Mouse (Mus musculus) cerebellum, adult 18-20 months (tissue): ENCODE data around the gene Olfr156.
"Not testable (repeated sequence)": the region's sequence is repeated elsewhere in the genome, so short reads cannot be mapped to it uniquely, and the experiment has no call there.

ENCODE experiments used
- DNase-seq, 2 experiments: peaks; one replicate each; pipeline ENCODE4 v3.0.0; 2021

Gene Olfr156

DNA sequence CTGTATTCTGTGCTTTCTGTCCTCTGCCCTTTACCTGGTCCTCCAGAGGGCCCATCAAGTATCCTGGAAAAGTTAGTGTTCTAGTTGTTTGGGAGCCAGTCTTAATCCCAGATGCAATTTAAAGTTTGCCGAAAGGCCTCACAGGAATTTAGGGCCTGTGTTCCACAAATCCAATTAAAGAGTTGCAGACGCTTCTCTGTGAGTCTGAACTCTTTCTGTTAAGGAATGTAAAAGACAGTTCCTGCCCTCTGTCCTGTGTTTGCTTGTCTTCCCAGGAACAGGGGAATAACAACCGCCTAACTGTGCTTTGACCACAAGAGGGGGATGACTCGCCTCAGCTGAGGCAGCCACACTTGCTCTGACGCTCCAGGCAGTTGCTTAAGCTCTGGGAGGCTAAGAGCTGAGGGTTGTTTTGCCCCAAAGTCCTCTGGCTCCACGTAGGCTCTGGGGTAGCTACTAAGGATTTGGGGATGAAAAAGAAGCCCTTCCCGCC is at the start of gene Olfr156:
TSS of gene Olfr156 (minus strand) at position 51 of the 493 bp plus-strand sequence.
- DNase-seq = no peak

DNA sequence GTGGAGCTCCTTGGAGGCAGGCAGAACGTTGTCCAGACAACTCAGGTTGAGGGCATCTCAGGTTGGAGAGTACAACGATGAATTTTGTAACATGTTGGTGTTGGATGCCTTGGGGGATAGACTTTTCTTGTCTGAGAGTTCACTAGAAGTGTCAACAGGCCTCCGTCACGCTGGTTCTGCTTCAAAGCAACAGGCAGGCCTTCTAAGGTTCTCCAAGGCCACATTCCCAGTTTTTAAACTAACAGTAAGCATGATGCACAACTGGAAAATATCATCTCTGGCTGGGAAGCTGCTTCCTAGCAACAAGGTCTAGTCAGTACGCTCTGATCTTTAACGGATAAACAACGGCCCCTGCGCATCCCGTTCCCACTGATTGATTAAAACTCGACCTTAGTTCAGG is 46.1 kb upstream of the Olfr156 start:
- DNase-seq = no peak

DNA sequence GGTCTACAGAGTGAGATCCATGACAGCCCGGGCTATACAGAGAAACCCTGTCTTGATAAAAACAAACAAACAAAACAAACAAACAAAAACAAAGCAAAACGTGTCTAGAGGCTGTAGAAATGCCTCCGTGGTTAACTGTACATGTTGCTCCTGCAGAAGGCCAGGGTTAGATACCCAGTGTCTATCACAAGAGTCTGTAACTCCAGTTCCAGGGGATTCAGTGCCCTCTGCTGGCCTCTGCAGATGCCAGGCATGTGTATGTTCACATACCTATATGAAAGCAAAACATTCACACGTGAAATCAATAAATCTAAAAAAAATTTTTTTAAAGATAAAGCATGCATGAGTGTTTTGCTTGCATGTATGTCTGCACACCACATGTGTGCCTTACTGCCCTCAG is 39.6 kb upstream of the Olfr156 start:
- no peak for DNase-seq

DNA sequence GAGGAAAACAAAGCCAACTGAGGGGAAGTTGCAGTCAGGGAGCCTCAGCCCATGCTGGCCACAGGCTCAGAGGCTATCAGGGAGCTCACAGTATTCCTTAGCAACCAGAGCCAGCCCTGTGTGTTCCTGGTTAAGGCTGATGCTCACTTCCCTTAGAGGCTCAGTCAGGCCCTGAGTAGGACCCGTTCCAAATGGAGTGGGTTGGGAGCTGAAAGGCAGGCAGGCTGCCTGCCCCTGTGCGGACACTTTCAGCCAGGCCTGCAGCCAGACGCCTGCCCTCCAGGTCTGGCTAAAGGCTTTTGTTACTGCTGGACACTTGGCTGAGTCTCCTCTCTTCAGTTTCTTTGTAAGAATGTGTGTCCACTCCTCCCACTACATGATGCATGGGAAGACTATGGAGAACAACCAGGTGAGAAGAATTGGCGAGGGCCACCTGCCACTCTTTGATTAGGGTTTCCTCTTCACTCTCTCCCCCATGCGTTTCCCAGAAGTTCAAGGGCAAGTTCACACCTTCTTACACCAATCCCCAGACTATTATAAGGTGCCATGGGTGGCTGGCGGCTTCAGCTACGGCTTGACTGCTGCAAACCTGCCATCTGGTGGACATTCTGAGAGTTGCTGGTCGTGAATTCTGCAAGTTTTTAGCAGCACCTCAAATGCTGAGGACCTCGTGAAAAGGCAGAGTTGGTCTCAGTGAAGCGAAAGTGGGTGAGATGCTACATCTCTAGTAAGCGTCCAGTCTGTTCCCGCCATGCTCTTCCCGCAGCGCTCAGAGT is 37.2 kb upstream of the Olfr156 start:
- peak; percentile 65 to 71 for DNase-seq

- DNase-seq = no peak
Observed at GRCm38 (mm10) chr4:43859886-43860285, 36.2 kb upstream of the Olfr156 start.

DNA sequence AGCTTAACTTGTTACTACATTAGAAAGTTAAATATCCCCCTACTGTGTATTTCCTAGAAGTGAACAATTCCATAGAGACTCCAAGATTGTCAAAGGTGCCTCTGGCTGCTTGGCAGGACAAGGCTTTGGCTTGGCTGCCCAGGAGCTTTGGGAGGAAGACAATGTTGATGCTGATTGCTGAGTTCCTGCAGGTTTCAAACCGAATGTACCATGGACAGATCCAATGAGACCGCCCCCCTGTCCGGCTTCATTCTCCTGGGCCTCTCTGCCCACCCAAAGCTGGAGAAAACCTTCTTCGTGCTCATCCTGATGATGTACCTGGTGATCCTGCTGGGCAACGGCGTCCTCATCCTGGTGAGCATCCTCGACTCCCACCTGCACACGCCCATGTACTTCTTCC is 30.4 kb upstream of the Olfr156 start:
- no peak for DNase-seq

GRCm38 (mm10) chr4:43851265-43851664 is 27.6 kb upstream of the Olfr156 start, which contains the start of gene Olfr155:
Gene Olfr155, plus strand, starts transcription at chr4:43851565.
- DNase-seq = no peak

GRCm38 (mm10) chr4:43840101-43840500 is 16.4 kb upstream of the Olfr156 start, which contains the start of gene Olfr157:
Gene Olfr157, minus strand, starts transcription at chr4:43840201.
- DNase-seq = no peak

GRCm38 (mm10) chr4:43838326-43838725 is 14.6 kb upstream of the Olfr156 start:
- DNase-seq = no peak

GRCm38 (mm10) chr4:43834749-43835148 is 11.1 kb upstream of the Olfr156 start:
- no peak for DNase-seq

DNA sequence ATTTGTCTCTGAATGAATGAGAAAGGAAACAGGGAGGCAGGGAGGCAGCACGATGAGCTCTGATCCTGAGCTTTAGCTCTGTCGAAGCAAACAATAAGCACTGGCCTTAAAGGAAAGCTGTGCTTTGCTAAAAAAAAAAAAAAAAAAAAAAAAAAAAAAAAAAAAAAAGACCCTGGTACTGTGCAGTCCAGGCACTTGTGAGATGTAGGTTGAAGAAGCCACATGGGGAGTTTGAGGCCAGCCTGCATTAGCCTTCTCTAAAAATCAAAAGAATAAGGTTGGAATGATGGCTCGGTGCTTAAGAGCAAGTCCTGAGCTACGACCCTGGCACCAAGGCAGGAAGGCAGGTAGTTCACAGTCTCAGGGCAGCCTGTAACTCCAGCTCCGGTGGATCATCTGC is 10.1 kb upstream of the Olfr156 start:
- DNase-seq = no peak

DNA sequence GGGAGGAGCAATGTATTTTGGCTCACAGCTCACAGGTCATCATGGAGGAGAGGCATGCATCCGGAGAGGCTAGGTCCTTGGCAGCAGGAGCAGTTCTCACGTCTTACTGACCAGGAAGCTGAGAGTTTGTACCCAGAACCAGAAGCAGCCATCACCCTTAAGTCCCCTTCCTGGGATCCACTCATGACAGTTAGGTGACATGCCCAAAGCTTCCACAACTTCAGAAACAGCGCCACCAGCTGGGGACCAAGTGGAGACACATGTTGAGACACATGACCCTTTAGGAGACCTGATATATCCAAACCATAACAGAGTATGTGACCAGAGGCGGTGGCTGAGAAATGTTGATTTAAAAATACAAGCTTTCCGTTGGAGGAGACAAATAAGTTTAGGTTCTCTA is 8.3 kb upstream of the Olfr156 start:
- DNase-seq = no peak

DNA sequence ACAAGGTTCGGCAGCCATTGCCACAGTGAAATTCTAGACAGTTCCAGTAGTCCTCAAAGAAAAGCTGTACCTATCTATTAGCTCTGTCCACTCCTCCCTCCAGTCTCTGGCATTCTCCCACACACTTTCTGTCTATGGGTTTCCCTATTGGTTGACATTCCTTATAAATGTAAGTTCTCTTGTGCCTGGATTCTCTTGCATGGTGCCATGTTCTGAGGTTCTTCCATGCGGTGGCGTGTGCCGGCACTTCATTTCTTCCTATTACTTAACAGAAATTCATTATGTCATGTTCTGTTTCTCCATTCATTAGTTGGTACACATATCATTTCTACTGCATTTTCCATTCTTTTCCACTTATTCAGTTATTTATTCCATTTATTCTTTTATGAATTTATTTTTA is 5.1 kb upstream of the Olfr156 start:
- DNase-seq = no peak

DNA sequence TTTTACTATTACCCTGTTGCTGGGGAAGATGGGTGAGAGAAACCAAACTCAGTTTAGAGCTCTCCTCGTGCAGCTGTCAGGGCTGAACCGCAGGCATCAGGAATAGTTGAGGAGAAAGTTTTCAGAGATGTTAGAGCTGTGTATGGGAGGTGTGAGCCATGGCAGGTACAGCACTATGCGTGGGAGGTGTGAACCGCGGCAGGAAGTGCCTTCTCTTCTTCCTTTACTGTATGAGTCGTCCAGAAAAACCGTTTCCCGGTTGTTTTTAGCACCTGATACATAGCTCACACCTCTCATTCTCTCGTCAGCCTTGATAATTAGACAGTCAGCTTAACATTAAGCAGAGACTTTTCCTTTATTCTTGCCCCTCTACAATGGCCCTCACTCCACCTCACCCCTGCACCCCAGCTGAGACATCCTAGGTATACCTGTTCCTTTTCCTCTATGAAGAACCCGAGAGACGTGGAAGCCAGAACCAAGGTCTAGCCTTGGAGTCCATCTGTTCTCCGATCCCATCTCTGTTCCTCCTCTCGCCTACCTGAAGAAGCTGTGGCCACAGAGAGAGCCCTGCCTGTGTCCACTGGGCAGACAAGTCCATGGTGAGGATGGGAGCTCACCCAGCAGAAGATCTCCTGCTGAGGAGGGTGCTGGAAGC is 672 bp downstream of the Olfr156 start:
- no peak for DNase-seq

DNA sequence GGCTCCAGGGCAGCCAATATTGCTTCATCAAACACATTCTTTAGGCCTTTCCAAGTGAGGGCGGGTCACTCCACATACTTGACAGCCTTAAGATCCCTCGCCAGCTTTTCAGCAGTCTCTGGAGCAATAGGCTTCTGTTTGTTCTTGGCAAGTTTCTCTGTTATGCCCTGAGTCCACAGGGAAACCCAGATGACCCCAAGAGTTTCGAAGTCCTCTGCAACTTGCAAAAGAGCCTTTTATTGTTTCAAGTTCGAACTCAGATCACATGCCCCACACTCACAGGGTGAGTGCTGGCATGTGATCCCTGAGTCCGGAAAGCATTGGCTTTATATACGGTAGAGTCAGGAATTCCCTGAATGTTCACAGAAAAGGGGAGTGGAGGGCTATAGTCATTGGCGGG is 24.8 kb downstream of the Olfr156 start:
- DNase-seq = no peak

DNA sequence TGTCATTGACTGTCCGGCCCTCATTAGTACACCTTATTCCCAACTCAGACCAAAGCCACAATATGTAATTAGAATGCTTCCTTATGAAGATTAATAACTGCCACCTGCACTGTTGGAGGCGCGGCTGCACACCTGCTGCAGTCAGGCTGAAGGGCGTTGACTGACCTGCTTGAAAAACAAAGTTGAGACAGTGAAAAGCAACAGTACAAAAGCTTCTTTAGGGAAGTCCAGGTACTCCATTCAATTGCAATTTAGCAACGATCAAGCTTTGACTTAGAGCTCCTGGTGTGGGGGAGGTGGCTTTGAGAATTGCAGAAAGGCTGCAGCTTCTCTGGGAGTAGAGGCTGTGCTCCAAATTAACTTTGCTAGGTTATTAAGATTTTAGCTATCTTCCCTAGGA is 27.9 kb downstream of the Olfr156 start:
- DNase-seq = not testable (repeated sequence)

- DNase-seq = no peak
Observed at GRCm38 (mm10) chr4:43795296-43795695, 28.4 kb downstream of the Olfr156 start.

DNA sequence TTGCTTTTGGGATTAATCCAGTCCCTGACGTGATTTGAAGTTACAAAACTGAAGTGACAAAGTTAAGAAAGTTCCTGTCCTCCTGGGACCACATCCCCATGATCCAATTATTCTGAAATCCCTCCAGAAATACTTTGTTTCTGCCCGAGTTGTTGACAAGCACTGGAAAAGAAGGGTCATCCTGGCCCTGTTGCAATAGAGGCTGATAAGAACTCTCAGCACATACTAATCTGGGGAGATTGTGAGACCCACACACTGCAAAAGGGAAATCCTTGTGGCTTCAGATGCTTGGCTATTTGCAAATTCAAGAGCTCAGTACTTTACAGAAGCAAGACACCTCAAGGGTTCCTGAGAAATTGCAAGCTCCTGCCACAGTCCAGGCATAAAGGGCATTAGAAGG is 51.4 kb downstream of the Olfr156 start:
- no peak for DNase-seq

DNA sequence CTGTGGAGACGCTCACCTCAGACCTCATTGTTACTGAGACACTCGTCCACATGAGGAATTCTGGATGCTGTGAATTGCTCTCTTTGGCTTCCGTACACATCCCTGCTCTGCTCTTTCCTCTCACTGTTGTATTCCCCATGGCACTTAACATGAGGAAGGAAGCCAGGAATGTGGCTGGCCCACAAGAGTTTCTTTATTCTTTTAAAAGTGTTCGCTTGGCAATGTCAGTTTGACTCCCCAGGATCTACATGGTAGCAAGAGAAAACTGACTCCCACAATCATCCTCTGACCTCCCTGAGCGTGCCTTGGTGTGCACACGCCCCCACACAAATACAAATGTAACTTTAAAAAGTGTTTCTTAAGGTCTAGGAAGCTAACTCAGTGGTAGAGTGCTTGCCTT is 52.1 kb downstream of the Olfr156 start:
- DNase-seq = no peak

DNA sequence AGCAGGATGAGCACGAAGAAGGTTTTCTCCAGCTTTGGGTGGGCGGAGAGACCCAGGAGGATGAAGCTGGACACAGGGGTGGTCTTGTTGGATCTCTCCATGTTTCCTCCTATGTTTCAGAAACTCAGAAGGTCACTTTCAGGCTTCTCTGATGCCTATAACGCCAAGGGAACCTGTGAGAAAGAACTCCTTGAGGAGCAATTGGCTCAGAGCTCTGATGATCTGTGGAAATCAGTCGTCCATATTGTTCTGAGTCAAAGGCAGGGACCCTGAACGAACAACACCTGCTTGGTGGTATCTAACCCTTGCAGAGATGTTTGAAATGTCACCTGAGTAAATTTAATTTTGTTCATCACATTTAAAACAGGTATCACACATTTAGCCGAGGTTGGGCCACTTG is 52.8 kb downstream of the Olfr156 start, which contains the start of gene Olfr159:
TSS of gene Olfr159 (minus strand) at position 101 of the 400 bp plus-strand sequence.
- no peak for DNase-seq
